Mouse (Mus musculus) liver, postnatal 0 days (tissue): ENCODE data around the gene Shroom3. TPM values are rescaled to one million over a fixed set of nuclear protein-coding genes. Genes with fewer than 3 reads are reported as not detected.

Experiments used
- ATAC-seq: fragments of 200-750 bp; cut with Nextera tagmentation; 2 replicates; pipeline ENCODE4 v1.8.0; 2017; ENCODE audit warnings: mild to moderate bottlenecking, moderate library complexity
- DNase-seq: peaks from one replicate; pipeline ENCODE4 v3.0.0-alpha.2; 2016
- H3K27ac ChIP-seq: fragments of 300-500 bp; sonication (generic); 2 replicates; pipeline ENCODE4 v1.5.1; 2014; ENCODE audit warnings: antibody characterized with exemption, moderate library complexity, mild to moderate bottlenecking, low read depth
- H3K27me3 ChIP-seq: fragments of 300-500 bp; sonication (generic); 2 replicates; pipeline ENCODE4 v1.6.1; 2014; ENCODE audit warnings: low read length, control low read depth, mixed read lengths; ENCODE audit not compliant: insufficient read depth
- H3K36me3 ChIP-seq: fragments of 300-500 bp; sonication (generic); replicated peaks from 2 replicates; pipeline ENCODE4 v1.6.1; 2014; ENCODE audit warnings: mild to moderate bottlenecking, control low read depth, low read length, moderate library complexity, mixed read lengths; ENCODE audit not compliant: insufficient read depth
- H3K4me1 ChIP-seq: fragments of 300-500 bp; sonication (generic); 2 replicates; pipeline ENCODE4 v1.6.1; 2014; ENCODE audit warnings: antibody characterized with exemption, mild to moderate bottlenecking, control low read depth; ENCODE audit not compliant: insufficient read depth
- H3K4me2 ChIP-seq: fragments of 300-500 bp; sonication (generic); 2 replicates; pipeline ENCODE4 v1.6.1; 2014; ENCODE audit warnings: low read depth, mild to moderate bottlenecking, low read length, moderate library complexity, mixed read lengths
- H3K4me3 ChIP-seq: fragments of 300-500 bp; sonication (generic); 2 replicates; pipeline ENCODE4 v1.5.1; 2014; ENCODE audit warnings: low read depth, low read length
- H3K9ac ChIP-seq: fragments of 300-500 bp; sonication (generic); replicated peaks from 2 replicates; pipeline ENCODE4 v1.6.1; 2014; ENCODE audit warnings: mild to moderate bottlenecking, moderate library complexity
- H3K9me3 ChIP-seq: fragments of 300-500 bp; sonication (generic); 2 replicates; pipeline ENCODE4 v1.6.1; 2016; ENCODE audit warnings: mild to moderate bottlenecking, control low read depth, low read length, mixed read lengths
- CTCF ChIP-seq: sonication (generic); IDR thresholded peaks from 2 replicates; pipeline ENCODE4 v1.5.1; 2016; ENCODE audit warnings: antibody characterized with exemption, low read depth
- EP300 ChIP-seq: IDR thresholded peaks from 2 replicates; pipeline ENCODE4 v1.6.1; 2016; ENCODE audit warnings: antibody characterized with exemption, low read depth, mild to moderate bottlenecking
- WGBS: fragments of 180-500 bp; shearing (Covaris S2); extraction: QIAGEN DNeasy Blood & Tissue Kit; methylation state at CpG from one replicate; pipeline ENCODE4 v1.1.7; 2014; ENCODE audit not compliant: insufficient replicate concordance; 5-methylcytosine and 5-hydroxymethylcytosine counted together
- polyA plus RNA-seq: library from polyadenylated mRNA; unstranded; fragments of >200 nt; fragmentation: Nextera tagmentation; extraction: Ambion mirVana; gene quantifications from 2 replicates; pipeline ENCODE4 v1.2.1, GENCODE M21; 2015

Gene Shroom3
- polyA plus RNA-seq, 1 experiment from 2014 or later: 0.96 TPM

GRCm38 (mm10) chr5:92694316-92694995, 11.2 kb downstream of the Shroom3 start:
- ATAC-seq (no peak), DNase-seq (no peak)
- H3K27ac ChIP-seq: no peak overlapping the region
- 0 out of 2 replicates have a peak, but pooled peaks cover 3% of the 10 kb centered on the region for H3K9me3 ChIP-seq
- H3K4me3 ChIP-seq: no peak overlapping the region
- no peak overlapping the region for H3K9ac ChIP-seq
- no peak overlapping the region for H3K4me2 ChIP-seq
- 76% methylated on average over 10 of the region's 10 CpGs for WGBS
- no peaks in the 10 kb centered on the region for H3K4me1 ChIP-seq
- TF ChIP-seq CTCF: no peak
- no peaks in the 10 kb centered on the region for H3K36me3 ChIP-seq
- no peaks in the 10 kb centered on the region for H3K27me3 ChIP-seq

- 15% methylated on average over 15 of the region's 15 CpGs for WGBS
- H3K27ac ChIP-seq: no peak overlapping the region
- no peak overlapping the region for H3K9ac ChIP-seq
- peak overlapping the region; percentile 13; the same call in 1 of the 2 replicates for H3K4me2 ChIP-seq
- H3K4me1 ChIP-seq: no peaks in the 10 kb centered on the region
- TF ChIP-seq CTCF (no peak), EP300 (no peak)
- no peak for DNase-seq
- no peak overlapping the region for H3K4me3 ChIP-seq
- 0 out of 2 replicates have a peak, but pooled peaks cover 3% of the 10 kb centered on the region for H3K9me3 ChIP-seq
- H3K36me3 ChIP-seq: no peaks in the 10 kb centered on the region
- no peak for ATAC-seq
- no peaks in the 10 kb centered on the region for H3K27me3 ChIP-seq
Measured at GRCm38 (mm10) chr5:92698131-92698836, 15.0 kb downstream of the Shroom3 start.

- Histone ChIP-seq H3K36me3 (no peaks in the 10 kb centered on the region), H3K9ac (no peak overlapping the region), H3K4me1 (no peaks in the 10 kb centered on the region), H3K4me3 (no peak overlapping the region), H3K4me2 (0 out of 2 replicates have a peak overlapping the region, but pooled peaks have one; percentile 13), H3K27me3 (no peaks in the 10 kb centered on the region), H3K27ac (no peak overlapping the region), H3K9me3 (no peaks in the 10 kb centered on the region)
- DNase-seq (no peak), ATAC-seq (no peak)
- 34% methylated on average over 17 of the region's 17 CpGs for WGBS
- TF ChIP-seq EP300 (no peak), CTCF (no peak)
Measured at GRCm38 (mm10) chr5:92698837-92699529, 15.7 kb downstream of the Shroom3 start.

GRCm38 (mm10) chr5:92701750-92702149, 18.5 kb downstream of the Shroom3 start:
- Histone ChIP-seq H3K4me3 (no peak overlapping the region), H3K27ac (no peak overlapping the region), H3K4me1 (no peaks in the 10 kb centered on the region), H3K9ac (no peak overlapping the region), H3K4me2 (no peak overlapping the region), H3K27me3 (no peaks in the 10 kb centered on the region), H3K9me3 (no peaks in the 10 kb centered on the region), H3K36me3 (no peaks in the 10 kb centered on the region)
- DNase-seq: no peak
- 63% methylated on average over 11 of the region's 11 CpGs for WGBS
- no peak for ATAC-seq
- TF ChIP-seq CTCF (no peak), EP300 (no peak)

- TF ChIP-seq EP300 (no peak), CTCF (no peak)
- WGBS: 83% methylated on average over 8 of the region's 8 CpGs
- ATAC-seq (no peak), DNase-seq (no peak)
- no peaks in the 10 kb centered on the region for H3K36me3 ChIP-seq
- no peak overlapping the region for H3K27ac ChIP-seq
- no peaks in the 10 kb centered on the region for H3K9me3 ChIP-seq
- peaks cover 8% of the 10 kb centered on the region for H3K4me1 ChIP-seq
- no peak overlapping the region for H3K9ac ChIP-seq
- no peak overlapping the region for H3K4me2 ChIP-seq
- no peak overlapping the region for H3K4me3 ChIP-seq
- no peaks in the 10 kb centered on the region for H3K27me3 ChIP-seq
Measured at GRCm38 (mm10) chr5:92703671-92704070, 20.4 kb downstream of the Shroom3 start.

GRCm38 (mm10) chr5:92707921-92708491, 24.8 kb downstream of the Shroom3 start:
- Histone ChIP-seq H3K9me3 (no peaks in the 10 kb centered on the region), H3K4me1 (peaks cover 11% of the 10 kb centered on the region), H3K9ac (peak overlapping the region; percentile 23; the same call in 1 of the 2 replicates), H3K36me3 (no peaks in the 10 kb centered on the region), H3K27ac (peak overlapping the region; percentile 77), H3K27me3 (no peaks in the 10 kb centered on the region), H3K4me3 (no peak overlapping the region), H3K4me2 (no peak overlapping the region)
- ATAC-seq (peak; percentile 68), DNase-seq (peak; percentile 42)
- 38% methylated on average over 7 of the region's 7 CpGs for WGBS
- TF ChIP-seq EP300: no peak
